Mouse (Mus musculus) spleen, adult 12 weeks (tissue): ENCODE measurements around the gene Wdr83.
"Not testable (repeated sequence)": the region's sequence is repeated elsewhere in the genome, so short reads cannot be mapped to it uniquely, and the experiment has no call there.

ENCODE experiments used
- DNase-seq: peaks from one replicate; pipeline ENCODE4 v3.0.0; 2022; ENCODE audit warnings: low spot score

The Wdr83 gene

GRCm38 (mm10) chr8:85081216-85081555, at the start of gene Wdr83:
Gene Wdr83 (minus strand): TSS chr8:85081306.
- no peak for DNase-seq

- DNase-seq, result no peak
Measured at GRCm38 (mm10) chr8:85123691-85124090, 42.6 kb upstream of the Wdr83 start.

GRCm38 (mm10) chr8:85122995-85123394, 41.9 kb upstream of the Wdr83 start, which contains the start of gene Zfp791:
Gene Zfp791 (minus strand): TSS chr8:85123095.
- no peak for DNase-seq

- not testable (repeated sequence) for DNase-seq
Measured at GRCm38 (mm10) chr8:85120251-85120650, 39.1 kb upstream of the Wdr83 start.

- DNase-seq, result no peak
Measured at GRCm38 (mm10) chr8:85119052-85119981, 38.2 kb upstream of the Wdr83 start.

GRCm38 (mm10) chr8:85116984-85117383, 35.9 kb upstream of the Wdr83 start:
- DNase-seq, result no peak

- DNase-seq, result no peak
Measured at GRCm38 (mm10) chr8:85115501-85115900, 34.4 kb upstream of the Wdr83 start.

- DNase-seq, result no peak
Measured at GRCm38 (mm10) chr8:85113241-85113640, 32.1 kb upstream of the Wdr83 start.

GRCm38 (mm10) chr8:85100076-85100665, 19.1 kb upstream of the Wdr83 start:
- DNase-seq, result no peak

- no peak for DNase-seq
Measured at GRCm38 (mm10) chr8:85096850-85097249, 15.7 kb upstream of the Wdr83 start.

GRCm38 (mm10) chr8:85096196-85096595, 15.1 kb upstream of the Wdr83 start:
- no peak for DNase-seq

- DNase-seq, result no peak
Measured at GRCm38 (mm10) chr8:85095566-85095965, 14.5 kb upstream of the Wdr83 start.

- DNase-seq, result no peak
Measured at GRCm38 (mm10) chr8:85095051-85095450, 13.9 kb upstream of the Wdr83 start.

GRCm38 (mm10) chr8:85091526-85092090, 10.5 kb upstream of the Wdr83 start:
- no peak for DNase-seq

- no peak for DNase-seq
Measured at GRCm38 (mm10) chr8:85090856-85091255, 9.8 kb upstream of the Wdr83 start.

GRCm38 (mm10) chr8:85088771-85089170, 7.7 kb upstream of the Wdr83 start:
- no peak for DNase-seq

- DNase-seq, result no peak
Measured at GRCm38 (mm10) chr8:85086238-85086637, 5.1 kb upstream of the Wdr83 start.

GRCm38 (mm10) chr8:85084633-85085032, 3.5 kb upstream of the Wdr83 start:
- DNase-seq, result no peak

GRCm38 (mm10) chr8:85083108-85083813, 2.2 kb upstream of the Wdr83 start, which contains the start of gene Man2b1:
Gene Man2b1 (plus strand): TSS chr8:85083270.
- DNase-seq, result peak; percentile 72

GRCm38 (mm10) chr8:85082169-85082568, 1.1 kb upstream of the Wdr83 start:
- not testable (repeated sequence) for DNase-seq

GRCm38 (mm10) chr8:85080532-85081215, 432 bp downstream of the Wdr83 start, which contains the start of gene Wdr83os:
Gene Wdr83os (plus strand): TSS chr8:85080740.
- DNase-seq, result peak; percentile 63

GRCm38 (mm10) chr8:85080214-85080531, 933 bp downstream of the Wdr83 start:
- DNase-seq, result no peak
